Mouse (Mus musculus): ENCODE data around the gene Mvb12b. TPM values are rescaled to one million over a fixed set of nuclear protein-coding genes. Genes with fewer than 3 reads are reported as not detected.

The Mvb12b gene
- polyA plus RNA-seq, 1 experiment, result 133 TPM

- TF ChIP-seq CTCF (IDR thresholded peaks at IDR 0.05; ENCODE audit: borderline replicate concordance, extremely low read depth, insufficient read depth, insufficient read length) (no peak), POLR2A (IDR thresholded peaks at IDR 0.05; ENCODE audit: borderline replicate concordance, extremely low read depth, insufficient read depth, insufficient read length, poor library complexity, severe bottlenecking) (no peak)
- peak; percentile 51 for DNase-seq (ENCODE audit: low read depth)
These were observed 115.3 kb downstream of the Mvb12b start for GRCm38 (mm10) chr2:33772439-33772838.

GRCm38 (mm10) chr2:33771388-33771787, 116.4 kb downstream of the Mvb12b start:
- no peak for TF ChIP-seq POLR2A (IDR thresholded peaks at IDR 0.05; ENCODE audit: borderline replicate concordance, extremely low read depth, insufficient read depth, insufficient read length, poor library complexity, severe bottlenecking)
- TF ChIP-seq CTCF (IDR thresholded peaks at IDR 0.05; ENCODE audit: borderline replicate concordance, extremely low read depth, insufficient read depth, insufficient read length), result no peak
- DNase-seq (ENCODE audit: low read depth), result peak; percentile 63

GRCm38 (mm10) chr2:33770526-33771130, 117.1 kb downstream of the Mvb12b start:
- no peak for DNase-seq (ENCODE audit: low read depth)
- TF ChIP-seq CTCF (IDR thresholded peaks at IDR 0.05; ENCODE audit: borderline replicate concordance, extremely low read depth, insufficient read depth, insufficient read length) (no peak), POLR2A (IDR thresholded peaks at IDR 0.05; ENCODE audit: borderline replicate concordance, extremely low read depth, insufficient read depth, insufficient read length, poor library complexity, severe bottlenecking) (no peak)

GRCm38 (mm10) chr2:33764476-33764875, 123.3 kb downstream of the Mvb12b start:
- TF ChIP-seq POLR2A (IDR thresholded peaks at IDR 0.05; ENCODE audit: borderline replicate concordance, extremely low read depth, insufficient read depth, insufficient read length, poor library complexity, severe bottlenecking), result no peak
- TF ChIP-seq CTCF (IDR thresholded peaks at IDR 0.05; ENCODE audit: borderline replicate concordance, extremely low read depth, insufficient read depth, insufficient read length), result no peak
- DNase-seq (ENCODE audit: low read depth), result peak; percentile 78

GRCm38 (mm10) chr2:33762210-33762609, 125.5 kb downstream of the Mvb12b start:
- no peak for DNase-seq (ENCODE audit: low read depth)
- TF ChIP-seq POLR2A (IDR thresholded peaks at IDR 0.05; ENCODE audit: borderline replicate concordance, extremely low read depth, insufficient read depth, insufficient read length, poor library complexity, severe bottlenecking) (no peak), CTCF (IDR thresholded peaks at IDR 0.05; ENCODE audit: borderline replicate concordance, extremely low read depth, insufficient read depth, insufficient read length) (no peak)

GRCm38 (mm10) chr2:33760571-33760991, 127.2 kb downstream of the Mvb12b start:
- no peak for TF ChIP-seq POLR2A (IDR thresholded peaks at IDR 0.05; ENCODE audit: borderline replicate concordance, extremely low read depth, insufficient read depth, insufficient read length, poor library complexity, severe bottlenecking)
- no peak for TF ChIP-seq CTCF (IDR thresholded peaks at IDR 0.05; ENCODE audit: borderline replicate concordance, extremely low read depth, insufficient read depth, insufficient read length)
- DNase-seq (ENCODE audit: low read depth), result peak; percentile 55

- TF ChIP-seq POLR2A (IDR thresholded peaks at IDR 0.05; ENCODE audit: borderline replicate concordance, extremely low read depth, insufficient read depth, insufficient read length, poor library complexity, severe bottlenecking) (no peak), CTCF (IDR thresholded peaks at IDR 0.05; ENCODE audit: borderline replicate concordance, extremely low read depth, insufficient read depth, insufficient read length) (no peak)
- peak; percentile 86 for DNase-seq (ENCODE audit: low read depth)
These were observed 128.3 kb downstream of the Mvb12b start for GRCm38 (mm10) chr2:33759447-33759846.

DNA sequence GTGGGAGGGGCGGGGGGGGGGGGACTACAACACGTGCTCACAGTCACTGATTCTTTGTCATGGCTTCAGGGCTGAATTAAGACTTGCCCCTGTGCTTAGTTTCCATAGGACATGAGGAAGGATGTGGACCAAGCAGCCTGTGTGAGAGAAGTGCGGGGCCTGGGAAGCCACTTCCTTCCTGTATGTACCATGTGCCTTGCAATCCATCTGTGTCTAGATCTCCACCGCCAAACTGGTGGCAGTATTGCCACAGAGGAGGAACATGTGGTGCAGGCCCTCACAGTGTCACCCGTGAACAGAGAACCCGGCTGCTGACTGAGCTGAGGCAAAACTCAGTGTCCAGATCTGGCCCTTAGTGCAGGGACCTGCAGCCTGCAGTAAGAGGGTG, 132.1 kb downstream of the Mvb12b start:
- DNase-seq (ENCODE audit: low read depth), result peak; percentile 41
- TF ChIP-seq POLR2A (IDR thresholded peaks at IDR 0.05; ENCODE audit: borderline replicate concordance, extremely low read depth, insufficient read depth, insufficient read length, poor library complexity, severe bottlenecking), result no peak
- no peak for TF ChIP-seq CTCF (IDR thresholded peaks at IDR 0.05; ENCODE audit: borderline replicate concordance, extremely low read depth, insufficient read depth, insufficient read length)

DNA sequence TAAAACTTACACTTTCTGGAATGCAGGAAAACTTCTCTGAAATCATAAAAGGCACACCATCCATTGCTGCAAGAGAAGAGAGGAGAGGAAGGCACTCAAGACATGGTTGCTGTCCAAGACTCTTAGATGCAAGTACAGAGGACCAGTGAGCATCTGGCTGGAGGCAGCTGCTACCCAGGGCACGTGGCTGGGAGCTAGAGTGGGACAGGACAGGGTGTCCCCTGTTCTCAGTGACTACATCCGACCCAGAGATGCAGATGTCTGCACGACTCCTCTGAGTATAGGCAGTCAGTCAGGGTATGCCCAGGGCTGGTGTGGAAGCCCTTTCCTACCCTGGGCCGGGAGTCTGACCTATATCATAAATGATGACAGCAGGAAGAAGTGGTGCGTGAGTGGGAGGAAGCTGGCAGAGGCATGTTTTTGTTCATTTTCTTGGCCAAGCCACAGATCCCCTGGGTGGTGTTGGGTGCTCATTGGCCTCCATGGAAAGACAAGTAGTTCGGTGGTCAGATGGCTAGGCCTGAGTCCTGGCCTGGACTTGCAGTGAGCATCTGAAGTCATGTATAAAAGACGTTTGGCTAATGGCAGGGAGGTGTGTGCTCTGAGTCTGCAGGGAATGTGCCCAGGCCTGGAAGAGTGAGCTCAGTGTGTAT, 132.6 kb downstream of the Mvb12b start:
- no peak for DNase-seq (ENCODE audit: low read depth)
- TF ChIP-seq CTCF (IDR thresholded peaks at IDR 0.05; ENCODE audit: borderline replicate concordance, extremely low read depth, insufficient read depth, insufficient read length) (no peak), POLR2A (IDR thresholded peaks at IDR 0.05; ENCODE audit: borderline replicate concordance, extremely low read depth, insufficient read depth, insufficient read length, poor library complexity, severe bottlenecking) (no peak)

GRCm38 (mm10) chr2:33754317-33754633, 133.5 kb downstream of the Mvb12b start:
- DNase-seq (ENCODE audit: low read depth), result no peak
- TF ChIP-seq CTCF (IDR thresholded peaks at IDR 0.05; ENCODE audit: borderline replicate concordance, extremely low read depth, insufficient read depth, insufficient read length), result no peak
- TF ChIP-seq POLR2A (IDR thresholded peaks at IDR 0.05; ENCODE audit: borderline replicate concordance, extremely low read depth, insufficient read depth, insufficient read length, poor library complexity, severe bottlenecking), result no peak

- no peak for TF ChIP-seq CTCF (IDR thresholded peaks at IDR 0.05; ENCODE audit: borderline replicate concordance, extremely low read depth, insufficient read depth, insufficient read length)
- no peak for TF ChIP-seq POLR2A (IDR thresholded peaks at IDR 0.05; ENCODE audit: borderline replicate concordance, extremely low read depth, insufficient read depth, insufficient read length, poor library complexity, severe bottlenecking)
- peak; percentile 95 for DNase-seq (ENCODE audit: low read depth)
These were observed 134.0 kb downstream of the Mvb12b start for GRCm38 (mm10) chr2:33753630-33754316.
